Mouse (Mus musculus) midbrain, embryonic 11.5 days (tissue): ENCODE measurements at regions not wholly inside any gene's neighbourhood (a gene's known extent, or its start where the extent isn't known, plus 50 kb on each side); places are given as distances from the start of the nearest gene placed in this dataset.

Source experiments
- ATAC-seq: fragments of 200-750 bp; cut with Nextera tagmentation; 2 replicates; pipeline ENCODE4 v1.8.0; 2017; ENCODE audit warnings: moderate TSS enrichment, moderate library complexity; ENCODE audit not compliant: low FRiP score
- DNase-seq: peaks from one replicate; pipeline ENCODE4 v3.0.0; 2015; ENCODE audit warnings: low spot score; ENCODE audit errors: missing footprints
- H3K27ac ChIP-seq: fragments of 300-500 bp; sonication (generic); 2 replicates; pipeline ENCODE4 v1.5.1; 2014; ENCODE audit warnings: low read depth, low read length
- H3K27me3 ChIP-seq: fragments of 300-500 bp; sonication (generic); 2 replicates; pipeline ENCODE4 v1.6.1; 2014; ENCODE audit warnings: mild to moderate bottlenecking, low read length, moderate library complexity, mixed read lengths; ENCODE audit not compliant: control insufficient read depth, insufficient read depth
- H3K36me3 ChIP-seq: fragments of 300-500 bp; sonication (generic); 2 replicates; pipeline ENCODE4 v1.6.1; 2014; ENCODE audit warnings: mild to moderate bottlenecking, low read length, moderate library complexity, mixed read lengths; ENCODE audit not compliant: control insufficient read depth, insufficient read depth
- H3K4me1 ChIP-seq: fragments of 300-500 bp; sonication (generic); 2 replicates; pipeline ENCODE4 v1.6.1; 2014; ENCODE audit warnings: low read length; ENCODE audit not compliant: control insufficient read depth, insufficient read depth
- H3K4me2 ChIP-seq: fragments of 300-500 bp; sonication (generic); 2 replicates; pipeline ENCODE4 v1.6.1; 2014; ENCODE audit warnings: mild to moderate bottlenecking, moderate library complexity
- H3K4me3 ChIP-seq: fragments of 300-500 bp; sonication (generic); 2 replicates; pipeline ENCODE4 v1.5.1; 2014; ENCODE audit warnings: low read depth, low read length
- H3K9ac ChIP-seq: fragments of 300-500 bp; sonication (generic); 2 replicates; pipeline ENCODE4 v1.6.1; 2014; ENCODE audit warnings: low read length
- H3K9me3 ChIP-seq: fragments of 300-500 bp; sonication (generic); 2 replicates; pipeline ENCODE4 v1.6.1; 2016; ENCODE audit warnings: low read length; ENCODE audit not compliant: control insufficient read depth
- WGBS: fragments of 180-500 bp; shearing (Covaris S2); extraction: QIAGEN DNeasy Blood & Tissue Kit; methylation state at CpG from one replicate; pipeline ENCODE4 v1.1.7; 2014; 5-methylcytosine and 5-hydroxymethylcytosine counted together

DNA sequence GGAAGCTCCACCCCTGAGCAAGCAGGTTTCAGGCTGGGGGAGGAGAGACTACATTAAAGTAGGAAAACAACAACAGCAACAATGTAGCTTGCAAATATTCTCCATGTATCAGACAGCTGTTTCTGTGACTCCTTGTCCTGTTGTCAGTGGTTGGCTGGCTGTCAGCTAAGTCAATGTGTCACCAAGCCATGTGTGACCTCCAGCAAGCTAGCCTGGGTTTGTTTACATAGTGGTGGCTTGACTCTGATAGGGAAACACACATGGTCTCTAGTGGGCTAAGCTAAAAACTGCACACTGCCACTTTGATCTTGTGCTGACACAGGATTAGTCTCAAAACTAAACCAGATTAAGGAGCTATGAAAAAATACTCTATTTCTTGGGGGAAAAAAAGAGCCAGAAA, 155.1 kb downstream of the Ccdc71l start:
- no peak overlapping the region for H3K4me3 ChIP-seq
- H3K36me3 ChIP-seq, result no peaks in the 10 kb centered on the region
- no peaks in the 10 kb centered on the region for H3K4me1 ChIP-seq
- no peaks in the 10 kb centered on the region for H3K9me3 ChIP-seq
- H3K27me3 ChIP-seq, result no peaks in the 10 kb centered on the region
- H3K4me2 ChIP-seq, result no peak overlapping the region
- H3K9ac ChIP-seq, result no peak overlapping the region
- DNase-seq (no peak), ATAC-seq (no peak)
- no peak overlapping the region for H3K27ac ChIP-seq

DNA sequence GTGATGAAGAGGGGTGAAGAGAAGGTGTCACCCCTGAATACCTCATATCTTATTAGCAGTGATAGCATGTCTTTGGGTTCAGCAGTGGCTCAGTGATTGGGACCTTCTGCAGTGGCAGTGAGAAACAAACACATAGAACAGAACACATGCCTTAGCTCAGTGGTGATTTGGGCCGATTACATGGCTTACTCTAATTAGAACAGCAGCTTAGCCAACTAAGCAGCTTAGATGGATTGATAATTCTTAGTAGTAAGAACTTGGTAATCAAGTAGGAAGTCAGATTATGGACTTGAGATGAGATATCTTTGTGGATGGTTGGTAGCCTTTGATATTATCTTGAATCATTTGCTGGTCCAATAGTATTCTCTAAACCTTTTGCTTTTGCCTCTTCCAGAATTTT, 167.0 kb downstream of the Ccdc71l start:
- Histone ChIP-seq H3K9ac (no peak overlapping the region), H3K4me3 (no peak overlapping the region), H3K4me2 (no peak overlapping the region), H3K9me3 (no peaks in the 10 kb centered on the region), H3K4me1 (no peaks in the 10 kb centered on the region), H3K27ac (no peak overlapping the region), H3K27me3 (no peaks in the 10 kb centered on the region), H3K36me3 (no peaks in the 10 kb centered on the region)
- no peak for DNase-seq
- 79% methylated on average over 1 of the region's 1 CpGs for WGBS
- ATAC-seq, result no peak

DNA sequence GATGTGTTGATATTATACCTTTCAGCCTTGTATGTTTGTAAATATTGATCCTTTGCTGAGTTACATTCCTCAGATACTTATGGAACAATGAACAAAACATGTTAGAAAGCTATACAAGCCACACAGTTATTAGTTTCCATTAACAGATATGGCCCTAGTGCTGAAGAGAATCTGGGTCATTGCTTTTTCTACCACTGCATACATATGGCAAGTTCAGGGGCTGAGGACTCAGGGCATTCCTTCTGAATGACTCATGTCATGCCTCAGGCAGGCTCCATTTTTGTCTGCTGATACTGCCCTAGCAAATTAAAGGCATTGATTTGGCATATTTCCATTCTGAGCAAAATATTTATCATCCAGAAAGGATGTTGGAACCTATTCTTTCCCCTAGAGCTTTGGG, 167.9 kb downstream of the Ccdc71l start:
- Histone ChIP-seq H3K4me3 (no peak overlapping the region), H3K4me1 (no peaks in the 10 kb centered on the region), H3K36me3 (no peaks in the 10 kb centered on the region), H3K4me2 (no peak overlapping the region), H3K27me3 (no peaks in the 10 kb centered on the region), H3K27ac (no peak overlapping the region), H3K9ac (no peak overlapping the region), H3K9me3 (no peaks in the 10 kb centered on the region)
- ATAC-seq (no peak), DNase-seq (no peak)

DNA sequence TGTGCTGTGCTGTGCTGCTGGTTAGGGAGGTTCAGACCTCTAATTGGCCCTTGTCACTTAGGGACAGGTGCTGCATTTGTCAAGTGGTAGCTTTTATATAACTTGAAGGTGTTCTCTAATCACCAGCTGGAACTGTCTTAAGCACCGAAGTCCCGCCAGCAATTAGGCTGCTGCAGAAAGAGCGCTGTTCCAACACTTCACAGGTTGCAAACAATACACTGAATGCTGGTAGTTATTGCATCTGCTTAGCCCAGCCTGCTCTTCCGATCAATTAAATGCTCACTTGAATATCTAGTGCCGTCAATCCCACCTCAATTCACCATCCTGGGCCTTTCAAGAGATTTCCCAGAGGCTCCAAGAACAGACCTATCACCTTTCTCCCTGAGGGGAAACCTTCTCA, 175.3 kb downstream of the Ccdc71l start:
- WGBS, result 88% methylated on average over 5 of the region's 5 CpGs
- no peak overlapping the region for H3K9ac ChIP-seq
- no peaks in the 10 kb centered on the region for H3K4me1 ChIP-seq
- no peaks in the 10 kb centered on the region for H3K36me3 ChIP-seq
- no peaks in the 10 kb centered on the region for H3K9me3 ChIP-seq
- ATAC-seq (no peak), DNase-seq (no peak)
- H3K4me3 ChIP-seq, result no peak overlapping the region
- H3K4me2 ChIP-seq, result no peak overlapping the region
- H3K27ac ChIP-seq, result no peak overlapping the region
- no peaks in the 10 kb centered on the region for H3K27me3 ChIP-seq

DNA sequence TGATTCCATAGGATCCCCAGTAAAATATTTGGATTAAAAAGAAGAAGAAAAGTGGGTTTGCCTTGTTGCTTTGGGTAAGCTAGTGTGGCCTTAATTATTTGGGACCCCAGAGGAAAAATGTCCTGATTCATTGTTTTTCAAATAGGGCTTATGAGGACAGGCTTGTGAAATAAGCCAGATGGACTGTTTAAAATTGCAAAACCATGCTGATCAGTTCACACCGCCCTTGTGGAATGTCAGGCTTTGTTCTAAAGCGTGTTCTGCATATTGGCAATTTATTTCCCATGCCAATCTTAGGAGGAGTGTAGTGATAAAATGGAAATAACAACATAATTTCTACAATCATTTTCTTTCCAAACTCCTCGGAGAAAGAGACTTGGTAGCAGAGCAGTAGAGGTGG, 189.3 kb downstream of the Ccdc71l start:
- no peak overlapping the region for H3K4me3 ChIP-seq
- WGBS, result 79% methylated on average over 3 of the region's 3 CpGs
- H3K9me3 ChIP-seq, result no peaks in the 10 kb centered on the region
- DNase-seq, result no peak
- no peaks in the 10 kb centered on the region for H3K27me3 ChIP-seq
- no peaks in the 10 kb centered on the region for H3K36me3 ChIP-seq
- no peaks in the 10 kb centered on the region for H3K4me1 ChIP-seq
- H3K9ac ChIP-seq, result no peak overlapping the region
- no peak overlapping the region for H3K27ac ChIP-seq
- no peak for ATAC-seq
- no peak overlapping the region for H3K4me2 ChIP-seq

DNA sequence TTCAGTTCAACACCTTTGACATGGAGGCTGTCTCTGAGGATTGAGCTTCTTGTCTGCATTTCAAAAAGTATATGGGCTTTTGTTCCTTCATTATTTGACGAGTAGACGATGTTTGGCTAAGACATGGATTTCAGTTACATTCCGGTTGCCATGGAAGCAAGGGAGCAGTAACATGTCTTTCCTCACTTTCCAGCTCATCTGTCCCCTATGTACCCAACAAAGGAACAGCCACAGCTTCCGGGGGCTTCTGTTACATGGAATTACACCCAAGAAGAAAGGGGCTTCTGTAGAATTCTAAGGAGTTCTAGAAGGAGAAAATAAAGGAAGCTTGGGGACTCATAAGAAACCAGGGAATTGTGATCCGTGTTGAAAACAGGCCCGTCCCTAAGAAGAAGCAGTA, 202.8 kb downstream of the Ccdc71l start:
- H3K4me1 ChIP-seq, result no peaks in the 10 kb centered on the region

DNA sequence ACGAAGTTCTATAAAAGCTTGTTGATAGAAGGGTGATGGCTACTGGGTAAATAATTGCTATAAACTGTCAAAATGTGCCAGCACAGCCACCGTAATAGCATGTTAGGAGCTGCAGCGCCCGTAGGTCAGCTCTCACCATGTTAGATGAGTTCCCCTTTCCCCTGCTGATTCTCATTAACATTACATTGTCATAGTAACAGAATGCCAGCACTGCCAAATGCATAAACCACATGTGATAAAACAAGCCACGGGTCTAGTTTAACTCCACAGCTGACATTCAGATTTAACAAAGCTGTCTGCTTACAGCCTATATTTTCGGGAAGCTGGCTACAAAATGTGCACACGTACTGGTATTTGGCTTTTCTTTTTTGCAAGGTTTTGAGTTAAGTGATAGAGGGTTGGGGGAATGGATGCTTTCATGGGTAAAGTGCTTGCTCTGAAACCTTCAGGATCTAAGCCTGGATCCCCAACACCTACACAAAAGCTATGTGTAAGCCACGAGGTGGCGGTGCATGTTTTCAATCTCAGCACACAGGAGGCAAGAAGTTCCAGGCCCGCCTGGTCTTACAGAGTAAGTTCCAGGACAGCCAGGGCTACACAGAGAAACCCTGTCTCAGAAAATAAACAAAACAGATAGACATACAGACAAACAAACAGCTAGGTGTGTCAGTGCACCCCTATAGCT, 217.1 kb upstream of the Nampt start:
- Histone ChIP-seq H3K4me3 (no peak overlapping the region), H3K9me3 (no peaks in the 10 kb centered on the region), H3K27me3 (no peaks in the 10 kb centered on the region), H3K4me1 (no peaks in the 10 kb centered on the region), H3K9ac (no peak overlapping the region), H3K36me3 (no peaks in the 10 kb centered on the region), H3K4me2 (no peak overlapping the region), H3K27ac (no peak overlapping the region)
- WGBS, result 83% methylated on average over 10 of the region's 10 CpGs
- DNase-seq (no peak), ATAC-seq (no peak)

More for the DNA sequence above, 202.8 kb downstream of the Ccdc71l start:
- H3K9me3 ChIP-seq, result no peaks in the 10 kb centered on the region
- ATAC-seq, result no peak
- no peaks in the 10 kb centered on the region for H3K27me3 ChIP-seq
- no peak for DNase-seq
- no peak overlapping the region for H3K9ac ChIP-seq
- 75% methylated on average over 6 of the region's 6 CpGs for WGBS
- no peak overlapping the region for H3K4me2 ChIP-seq
- no peak overlapping the region for H3K27ac ChIP-seq
- H3K36me3 ChIP-seq, result no peaks in the 10 kb centered on the region
- no peak overlapping the region for H3K4me3 ChIP-seq

DNA sequence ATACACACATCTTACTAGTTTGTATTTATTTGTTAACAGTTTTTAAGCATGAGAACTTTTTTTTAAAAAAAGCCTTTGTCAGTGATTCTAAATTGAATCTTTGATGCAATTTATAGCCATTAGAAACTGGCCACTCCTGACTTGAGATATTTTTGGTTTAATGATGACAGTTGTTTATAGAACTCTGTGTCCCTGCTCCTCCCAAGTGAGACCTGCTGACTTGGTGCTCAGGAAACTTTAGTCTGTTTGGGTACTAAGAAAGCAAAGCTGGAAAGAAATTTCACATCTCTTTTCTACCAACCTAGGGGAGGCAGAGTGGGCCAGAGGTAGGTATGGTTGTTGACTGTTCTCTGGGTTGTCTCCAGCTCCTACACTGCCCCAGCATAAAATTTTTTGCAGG, 214.0 kb upstream of the Nampt start:
- DNase-seq (no peak), ATAC-seq (no peak)
- Histone ChIP-seq H3K4me2 (no peak overlapping the region), H3K36me3 (no peaks in the 10 kb centered on the region), H3K9ac (no peak overlapping the region), H3K27ac (no peak overlapping the region), H3K4me1 (no peaks in the 10 kb centered on the region), H3K9me3 (no peaks in the 10 kb centered on the region), H3K4me3 (no peak overlapping the region), H3K27me3 (no peaks in the 10 kb centered on the region)

DNA sequence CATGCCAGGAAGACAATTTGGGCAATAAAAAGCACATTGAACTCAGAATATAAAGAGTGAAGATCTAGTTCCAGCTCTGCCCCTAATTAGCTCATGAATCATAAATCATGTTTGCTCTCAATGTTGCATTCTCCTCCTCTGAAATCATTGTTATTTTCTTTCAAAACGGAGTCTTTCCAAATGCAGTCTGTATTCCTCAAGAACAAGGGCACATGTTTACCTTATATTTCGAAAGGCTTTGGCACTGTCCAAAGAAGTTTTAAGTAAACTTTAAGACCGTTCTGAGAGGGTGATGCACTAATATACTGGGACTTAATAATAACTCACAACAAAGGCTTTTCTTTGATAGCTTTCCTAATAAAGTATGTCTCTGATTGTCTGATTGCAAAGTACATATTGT, 204.3 kb upstream of the Nampt start:
- H3K27ac ChIP-seq, result no peak overlapping the region
- H3K4me1 ChIP-seq, result no peaks in the 10 kb centered on the region
- H3K9ac ChIP-seq, result no peak overlapping the region
- H3K4me2 ChIP-seq, result no peak overlapping the region
- ATAC-seq, result no peak
- H3K36me3 ChIP-seq, result no peaks in the 10 kb centered on the region
- 84% methylated on average over 3 of the region's 3 CpGs for WGBS
- H3K4me3 ChIP-seq, result no peak overlapping the region
- no peak for DNase-seq
- H3K9me3 ChIP-seq, result no peaks in the 10 kb centered on the region
- no peaks in the 10 kb centered on the region for H3K27me3 ChIP-seq

DNA sequence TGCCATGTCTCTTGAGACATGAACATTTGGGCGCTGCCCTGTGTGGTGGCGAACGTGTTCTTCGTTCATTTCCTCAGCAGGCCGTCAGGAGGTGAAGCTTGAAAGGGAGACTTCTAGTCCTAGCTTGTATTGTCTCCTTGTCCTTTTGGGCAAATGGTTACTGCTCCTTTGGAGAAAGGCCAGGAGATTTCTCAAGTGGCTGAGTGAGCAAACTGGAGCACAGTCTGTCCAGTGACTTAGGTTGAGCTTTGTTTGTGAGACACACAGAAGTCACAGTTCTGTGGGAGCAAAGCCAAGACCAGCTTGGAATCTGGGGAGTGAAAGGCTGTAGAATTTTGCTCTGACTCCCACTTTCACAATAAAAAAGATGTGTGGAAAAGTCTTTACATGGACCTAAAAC, 203.3 kb upstream of the Nampt start:
- Histone ChIP-seq H3K9me3 (no peaks in the 10 kb centered on the region), H3K36me3 (no peaks in the 10 kb centered on the region), H3K27me3 (no peaks in the 10 kb centered on the region), H3K4me1 (no peaks in the 10 kb centered on the region), H3K27ac (no peak overlapping the region), H3K4me3 (no peak overlapping the region), H3K9ac (no peak overlapping the region), H3K4me2 (no peak overlapping the region)
- no peak for ATAC-seq
- no peak for DNase-seq
- 89% methylated on average over 5 of the region's 5 CpGs for WGBS
